Mouse (Mus musculus) ES-E14 (cell line): ENCODE results near the gene Sox1. TPM values are rescaled to one million over a fixed set of nuclear protein-coding genes. Genes with fewer than 3 reads are reported as not detected.

Experiments
- DNase-seq: peaks from one replicate; pipeline ENCODE4 v3.0.0-alpha.2; 2013; ENCODE audit warnings: low read depth, low spot score
- H3K27ac ChIP-seq: 2 replicates; pipeline ENCODE4 v1.5.1; 2012; ENCODE audit warnings: low read depth, mild to moderate bottlenecking, low read length, moderate library complexity, mixed read lengths; ENCODE audit not compliant: poor library complexity, insufficient read depth, severe bottlenecking
- H3K36me3 ChIP-seq: 2 replicates; pipeline ENCODE4 v1.6.1; 2012; ENCODE audit warnings: mild to moderate bottlenecking, low read length, moderate library complexity, mixed read lengths; ENCODE audit not compliant: control insufficient read depth, poor library complexity, insufficient read depth, severe bottlenecking
- H3K4me1 ChIP-seq, 2 experiments: fragments of 150-350 bp in 1 of 2; sonication (generic) in 1 of 2; 2 replicates each; pipeline ENCODE4 v1.6.1; 2012; ENCODE audit warnings: low read length in 2 of 2, mild to moderate bottlenecking in 1 of 2, mixed read lengths in 1 of 2; ENCODE audit not compliant: control insufficient read depth in 2 of 2, insufficient read depth in 2 of 2, poor library complexity in 1 of 2
- H3K4me3 ChIP-seq, 2 experiments: fragments of 150-350 bp in 1 of 2; sonication (generic) in 1 of 2; 2 replicates each; pipeline ENCODE4 v1.5.1; 2012; ENCODE audit warnings: low read length in 2 of 2, low read depth in 1 of 2, mild to moderate bottlenecking in 1 of 2, mixed read lengths in 1 of 2; ENCODE audit not compliant: insufficient read depth in 1 of 2, poor library complexity in 1 of 2, severe bottlenecking in 1 of 2
- H3K9ac ChIP-seq: 2 replicates; pipeline ENCODE4 v1.6.1; 2012; ENCODE audit warnings: low read depth, mild to moderate bottlenecking, low read length, mixed read lengths; ENCODE audit not compliant: poor library complexity, insufficient read depth, severe bottlenecking
- H3K9me3 ChIP-seq: fragments of 150-350 bp; sonication (generic); 2 replicates; pipeline ENCODE4 v1.6.1; 2012; ENCODE audit warnings: low read depth, mild to moderate bottlenecking, low read length; ENCODE audit not compliant: control insufficient read depth, insufficient read depth
- CHD2 ChIP-seq: IDR thresholded peaks from 2 replicates; pipeline ENCODE4 v1.6.1; 2014; ENCODE audit warnings: mild to moderate bottlenecking, low read depth, low read length, inconsistent platforms
- HCFC1 ChIP-seq: IDR thresholded peaks from 2 replicates; pipeline ENCODE4 v1.6.1; 2012; ENCODE audit warnings: low read length, inconsistent platforms, borderline replicate concordance; ENCODE audit not compliant: insufficient read depth
- MAFK ChIP-seq: IDR thresholded peaks from 2 replicates; pipeline ENCODE4 v1.6.1; 2014; ENCODE audit warnings: mild to moderate bottlenecking, low read depth, low read length, inconsistent platforms; ENCODE audit not compliant: insufficient read depth
- ZC3H11A ChIP-seq: IDR thresholded peaks from 2 replicates; pipeline ENCODE4 v1.6.1; 2012; ENCODE audit warnings: low read depth, mild to moderate bottlenecking, inconsistent platforms, low read length, borderline replicate concordance
- ZNF384 ChIP-seq: IDR thresholded peaks from 2 replicates; pipeline ENCODE4 v1.6.1; 2012; ENCODE audit warnings: low read depth, low read length, inconsistent platforms
- in situ Hi-C, 2 experiments: fragments of 600-800 bp; cut with MboI; formaldehyde crosslinking; loops; one replicate each; pipeline ENCODE4 v1.15.1; 2025; ENCODE audit warnings: low sequenced_read_pairs in 2 of 2, inconsistent platforms in 1 of 2; ENCODE audit not compliant: unreplicated experiment in 2 of 2
- total RNA-seq: library from RNA; depleted of rRNA; stranded (reverse); fragments of 300-350 nt; gene quantifications from 2 replicates; pipeline ENCODE4 v1.2.3, GENCODE M21; 2012

Sox1 gene
- total RNA-seq, 1 experiment = 1.0 TPM

DNA sequence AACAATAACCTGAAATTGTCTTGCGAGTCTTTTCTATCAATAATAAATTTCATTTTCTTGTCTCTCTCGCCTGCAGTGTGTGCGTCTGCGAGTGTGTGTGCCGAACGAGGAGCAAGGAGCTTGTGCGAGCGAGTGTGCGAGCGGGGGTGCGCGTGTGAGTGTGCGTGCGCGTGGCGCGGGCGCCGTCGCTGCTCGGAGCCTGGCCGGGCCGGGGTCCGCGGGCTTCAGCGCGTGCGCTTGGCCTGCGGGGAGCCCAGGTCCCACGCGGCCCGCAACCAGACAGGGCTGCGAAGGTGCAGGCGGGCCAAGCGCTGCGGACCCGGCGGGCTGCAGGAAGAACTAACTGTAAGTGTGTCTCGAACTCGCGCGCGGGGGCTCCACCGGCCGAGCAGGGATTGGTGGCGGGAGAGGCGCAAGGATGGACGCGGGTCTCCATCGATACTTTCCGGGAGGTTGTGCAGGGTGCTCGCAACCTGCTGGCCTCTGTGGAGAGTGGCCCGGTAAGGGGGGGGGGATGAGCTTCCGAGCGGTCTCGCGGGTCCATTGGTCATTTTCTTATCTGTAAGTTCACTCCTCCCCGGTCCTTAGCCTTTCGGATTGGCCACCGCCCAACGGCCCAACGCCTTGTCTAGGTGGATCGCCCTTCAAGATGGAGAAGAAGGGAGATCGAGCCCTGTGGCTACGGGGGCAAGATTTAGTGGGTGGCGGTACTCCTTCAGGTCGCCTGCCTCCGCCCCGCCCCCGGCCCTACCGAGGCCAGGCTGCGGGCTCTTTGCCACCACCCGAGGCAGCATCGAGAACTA, 9.2 kb upstream of the Sox1 start:
- Histone ChIP-seq H3K9me3 (no peaks in the 10 kb centered on the region), H3K4me1 (peaks cover 0 to 1% of the 10 kb centered on the region in 2 experiments; a peak in 1 of 4 replicates), H3K36me3 (no peaks in the 10 kb centered on the region), H3K4me3 (peak overlapping the region; percentile 53 to 54), H3K27ac (no peak overlapping the region), H3K9ac (no peak overlapping the region)
- in situ Hi-C loops = loop anchor here (25.0 kb wide), 2 partner anchors 899 to 1074 kb away; partner anchors contain the start of genes Col4a1 (in 2 of the 2), Col4a2 (in 2 of the 2), Naxd (in 1 of the 2) and Rab20 (in 1 of the 2)
- TF ChIP-seq ZNF384 (no peak), ZC3H11A (no peak), HCFC1 (no peak), MAFK (no peak), CHD2 (no peak)
- DNase-seq = no peak

- peaks cover 0 to 1% of the 10 kb centered on the region in 2 experiments; a peak in 1 of 4 replicates for H3K4me1 ChIP-seq
Measured at GRCm38 (mm10) chr8:12386530-12387222, 8.4 kb upstream of the Sox1 start.

DNA sequence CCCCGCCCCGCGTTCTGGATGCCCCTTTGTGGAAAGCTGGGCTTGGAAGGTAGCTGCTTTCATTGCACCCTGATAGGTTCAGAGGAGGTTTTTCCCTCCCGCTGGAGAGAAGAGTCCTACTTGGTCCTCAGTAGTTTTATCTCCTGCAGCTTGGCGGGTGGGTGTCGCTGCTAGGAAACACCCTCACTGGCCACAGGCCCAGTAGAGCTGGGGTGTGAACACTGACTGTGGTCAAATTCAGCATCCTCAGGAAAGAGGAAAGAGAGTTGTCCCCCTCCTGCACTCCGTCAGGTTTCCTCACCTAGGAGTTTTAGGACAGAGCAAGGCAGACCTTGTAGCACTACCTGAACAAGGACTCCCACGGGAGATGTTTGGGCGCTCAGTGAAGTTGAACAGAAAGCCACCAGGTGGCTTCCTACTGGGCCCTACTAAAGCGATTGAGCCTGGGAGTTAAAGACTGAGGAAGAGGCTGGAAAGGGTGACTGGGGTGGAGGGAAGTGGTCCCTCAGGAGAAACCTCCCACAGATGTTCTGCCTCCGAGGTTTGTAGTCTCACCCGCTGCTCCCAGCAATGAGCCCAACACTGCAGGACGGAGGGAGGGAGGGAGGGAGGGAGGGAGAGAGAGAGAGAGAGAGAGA, 7.8 kb upstream of the Sox1 start:
- no peak overlapping the region for H3K9ac ChIP-seq
- no peak overlapping the region for H3K27ac ChIP-seq
- H3K9me3 ChIP-seq = no peaks in the 10 kb centered on the region
- H3K4me3 ChIP-seq = no peak overlapping the region
- in situ Hi-C loops = loop anchor here (25.0 kb wide), 2 partner anchors 900 to 1075 kb away; partner anchors contain the start of genes Col4a1 (in 2 of the 2), Col4a2 (in 2 of the 2), Naxd (in 1 of the 2) and Rab20 (in 1 of the 2)
- TF ChIP-seq CHD2 (no peak), ZC3H11A (no peak)
- H3K36me3 ChIP-seq = no peaks in the 10 kb centered on the region
- no peak for DNase-seq
- peaks cover 0 to 1% of the 10 kb centered on the region in 2 experiments; a peak in 1 of 4 replicates for H3K4me1 ChIP-seq

More at GRCm38 (mm10) chr8:12386530-12387222, 8.4 kb upstream of the Sox1 start:
- H3K9me3 ChIP-seq = no peaks in the 10 kb centered on the region
- no peak overlapping the region for H3K27ac ChIP-seq
- no peak overlapping the region for H3K4me3 ChIP-seq
- H3K9ac ChIP-seq = no peak overlapping the region
- in situ Hi-C loops = loop anchor here (25.0 kb wide), 2 partner anchors 899 to 1074 kb away; partner anchors contain the start of genes Col4a1 (in 2 of the 2), Col4a2 (in 2 of the 2), Naxd (in 1 of the 2) and Rab20 (in 1 of the 2)
- DNase-seq = no peak
- H3K36me3 ChIP-seq = no peaks in the 10 kb centered on the region
- 0 out of 2 replicates have a peak, but pooled peaks have one; percentile 14 for TF ChIP-seq ZNF384
- TF ChIP-seq CHD2 = no peak

DNA sequence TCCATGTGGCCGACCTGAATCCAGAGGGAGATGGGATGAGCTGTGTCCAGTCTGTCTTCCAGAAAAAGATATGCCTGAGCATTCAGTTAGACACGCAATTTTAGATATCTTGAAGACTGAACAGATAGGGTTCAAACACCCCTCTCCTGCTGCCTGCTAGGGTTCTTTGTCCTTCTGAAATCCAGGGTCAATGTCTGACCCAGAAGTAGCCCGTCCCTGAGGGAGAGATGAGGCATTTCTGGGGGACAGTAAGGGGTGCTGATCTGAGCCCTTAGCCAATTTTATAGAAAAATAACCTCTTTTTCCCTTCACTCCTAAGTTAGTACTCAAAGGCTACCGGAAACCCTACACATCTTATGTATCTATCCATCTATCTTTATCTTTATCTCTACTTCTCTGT, 7.2 kb upstream of the Sox1 start:
- Histone ChIP-seq H3K27ac (no peak overlapping the region), H3K4me1 (peaks cover 0 to 1% of the 10 kb centered on the region in 2 experiments; a peak in 1 of 4 replicates)
- DNase-seq = no peak

More for the DNA sequence above, 7.2 kb upstream of the Sox1 start:
- in situ Hi-C loops = loop anchor here (25.0 kb wide), 2 partner anchors 901 to 1076 kb away; partner anchors contain the start of genes Col4a1 (in 2 of the 2), Col4a2 (in 2 of the 2), Naxd (in 1 of the 2) and Rab20 (in 1 of the 2)
- no peak overlapping the region for H3K9ac ChIP-seq
- no peak overlapping the region for H3K4me3 ChIP-seq
- no peaks in the 10 kb centered on the region for H3K9me3 ChIP-seq
- H3K36me3 ChIP-seq = no peaks in the 10 kb centered on the region
- TF ChIP-seq ZNF384 = no peak
- TF ChIP-seq MAFK = no peak
- no peak for TF ChIP-seq CHD2
- no peak for TF ChIP-seq ZC3H11A
- TF ChIP-seq HCFC1 = no peak
